Mouse (Mus musculus): ENCODE data around the gene Hist1h2bj. TPM values are rescaled to one million over a fixed set of nuclear protein-coding genes. Genes with fewer than 3 reads are reported as not detected.

Hist1h2bj gene
- 10 to 100 TPM; 12.5 to 16.9 TPM for total RNA-seq (2021)

DNA sequence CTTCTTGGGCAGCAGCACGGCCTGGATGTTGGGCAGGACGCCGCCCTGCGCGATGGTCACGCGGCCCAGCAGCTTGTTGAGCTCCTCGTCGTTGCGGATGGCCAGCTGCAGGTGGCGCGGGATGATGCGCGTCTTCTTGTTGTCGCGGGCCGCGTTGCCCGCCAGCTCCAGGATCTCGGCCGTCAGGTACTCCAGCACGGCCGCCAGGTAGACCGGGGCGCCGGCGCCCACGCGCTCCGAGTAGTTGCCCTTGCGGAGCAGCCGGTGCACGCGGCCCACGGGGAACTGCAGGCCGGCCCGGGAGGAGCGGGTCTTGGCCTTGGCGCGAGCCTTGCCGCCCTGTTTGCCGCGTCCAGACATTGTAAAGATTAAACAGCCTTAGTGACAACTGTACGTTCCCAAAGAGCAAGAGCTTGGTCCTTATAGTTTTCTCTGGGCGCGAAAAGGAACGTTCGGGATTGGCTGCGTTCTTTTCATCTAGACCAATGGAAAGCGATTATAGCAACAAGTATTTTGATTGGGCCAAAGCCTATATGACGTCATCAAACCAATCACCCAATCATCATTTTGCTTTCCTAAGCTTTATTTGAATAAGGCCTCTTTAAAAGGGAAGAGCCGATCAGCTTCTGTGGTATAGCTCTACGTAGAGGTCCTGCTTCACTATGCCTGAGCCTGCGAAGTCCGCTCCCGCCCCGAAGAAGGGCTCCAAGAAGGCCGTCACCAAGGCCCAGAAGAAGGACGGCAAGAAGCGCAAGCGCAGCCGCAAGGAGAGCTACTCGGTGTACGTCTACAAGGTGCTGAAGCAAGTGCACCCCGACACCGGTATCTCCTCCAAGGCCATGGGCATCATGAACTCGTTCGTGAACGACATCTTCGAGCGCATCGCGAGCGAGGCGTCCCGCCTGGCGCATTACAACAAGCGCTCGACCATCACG lies at the start of gene Hist1h2bj, which contains the start of gene Hist1h2ag:
Gene Hist1h2bj (plus strand): TSS at position 647 of the 935 bp plus-strand sequence.
Gene Hist1h2ag (minus strand): TSS at position 377 of the 935 bp plus-strand sequence.
- peak; percentile 82 to 87 for DNase-seq

DNA sequence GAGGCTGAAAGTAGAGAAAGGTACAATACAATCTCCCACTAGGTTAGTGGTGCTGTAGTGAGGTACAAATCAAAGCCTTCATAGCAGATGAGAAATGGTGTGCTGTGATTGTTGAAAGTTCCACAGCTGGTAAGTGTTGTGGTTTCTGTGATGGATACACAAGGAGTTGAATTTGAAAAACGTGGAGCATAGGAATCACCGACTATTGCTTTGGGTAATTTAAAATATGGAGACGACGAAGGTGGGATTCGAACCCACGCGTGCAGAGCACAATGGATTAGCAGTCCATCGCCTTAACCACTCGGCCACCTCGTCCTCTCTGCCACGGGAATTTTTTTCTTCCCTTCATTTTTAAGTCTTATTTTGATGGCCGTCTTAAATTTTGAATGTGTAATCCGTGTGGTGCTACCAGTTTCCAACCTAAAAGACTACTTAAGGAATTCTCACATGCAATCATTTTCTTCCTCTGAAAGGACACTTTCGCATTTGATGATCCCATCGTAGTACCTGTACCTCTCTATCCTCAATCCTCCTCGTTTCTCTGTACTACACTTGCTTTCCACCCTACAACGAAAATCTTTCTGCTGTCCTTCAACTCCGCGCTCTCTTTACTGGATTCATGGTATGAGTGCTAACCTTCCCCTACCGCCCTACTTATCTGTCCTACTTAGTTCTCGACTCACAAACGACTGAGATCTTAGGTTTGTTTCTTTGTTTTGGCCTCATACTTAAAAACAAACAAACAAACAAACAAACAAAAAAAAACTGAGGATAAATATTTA lies 48.9 kb upstream of the Hist1h2bj start:
- peak in 1 of 2 experiments; percentile 41 for DNase-seq

DNA sequence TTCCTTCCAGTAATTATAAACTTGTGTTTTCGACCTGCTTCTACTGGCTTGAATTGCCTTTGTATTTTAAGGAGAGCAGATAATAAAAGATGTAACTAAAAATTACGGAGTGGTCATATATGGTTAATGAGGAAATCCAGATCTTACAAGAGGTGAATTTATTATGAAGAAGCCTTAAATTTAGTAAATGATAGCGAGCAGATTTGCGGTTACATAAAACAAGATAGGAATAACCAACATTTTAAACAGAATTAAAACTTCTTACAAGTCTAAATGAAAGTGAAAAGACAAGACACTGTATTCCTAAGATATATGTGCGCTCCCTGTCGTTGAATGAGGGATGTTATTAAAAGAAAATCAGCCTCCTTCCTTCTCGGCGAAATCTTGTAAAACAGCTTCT lies 48.1 kb upstream of the Hist1h2bj start:
- DNase-seq = no peak

DNA sequence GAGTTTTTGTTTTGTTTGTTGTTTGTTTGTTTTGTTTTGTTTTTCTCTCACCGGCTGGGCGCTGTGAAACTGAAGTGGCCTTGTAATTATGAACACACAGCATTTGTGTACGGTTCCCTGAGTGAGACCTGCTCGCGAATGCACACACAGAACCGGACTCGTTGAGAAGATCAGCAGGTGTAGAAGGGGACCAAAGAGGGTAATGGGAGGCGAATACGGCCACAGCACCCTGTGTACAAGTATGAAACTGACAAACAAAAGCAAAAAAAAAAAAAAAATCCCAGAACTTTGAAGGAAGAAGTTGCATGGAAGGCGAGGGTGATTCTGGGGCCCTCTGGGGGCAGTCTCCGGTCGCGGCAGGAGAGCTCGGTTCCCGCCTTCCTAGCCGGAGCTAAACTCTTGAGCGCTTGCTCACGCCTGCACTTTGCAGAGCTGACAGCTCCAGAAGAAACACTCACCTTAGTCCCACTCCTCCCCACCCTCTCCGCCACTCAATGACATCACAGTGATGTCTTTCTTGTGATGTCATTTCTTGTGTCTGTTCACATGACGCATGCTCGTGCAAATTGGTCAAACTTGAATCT lies 47.6 kb upstream of the Hist1h2bj start:
- DNase-seq = no peak

DNA sequence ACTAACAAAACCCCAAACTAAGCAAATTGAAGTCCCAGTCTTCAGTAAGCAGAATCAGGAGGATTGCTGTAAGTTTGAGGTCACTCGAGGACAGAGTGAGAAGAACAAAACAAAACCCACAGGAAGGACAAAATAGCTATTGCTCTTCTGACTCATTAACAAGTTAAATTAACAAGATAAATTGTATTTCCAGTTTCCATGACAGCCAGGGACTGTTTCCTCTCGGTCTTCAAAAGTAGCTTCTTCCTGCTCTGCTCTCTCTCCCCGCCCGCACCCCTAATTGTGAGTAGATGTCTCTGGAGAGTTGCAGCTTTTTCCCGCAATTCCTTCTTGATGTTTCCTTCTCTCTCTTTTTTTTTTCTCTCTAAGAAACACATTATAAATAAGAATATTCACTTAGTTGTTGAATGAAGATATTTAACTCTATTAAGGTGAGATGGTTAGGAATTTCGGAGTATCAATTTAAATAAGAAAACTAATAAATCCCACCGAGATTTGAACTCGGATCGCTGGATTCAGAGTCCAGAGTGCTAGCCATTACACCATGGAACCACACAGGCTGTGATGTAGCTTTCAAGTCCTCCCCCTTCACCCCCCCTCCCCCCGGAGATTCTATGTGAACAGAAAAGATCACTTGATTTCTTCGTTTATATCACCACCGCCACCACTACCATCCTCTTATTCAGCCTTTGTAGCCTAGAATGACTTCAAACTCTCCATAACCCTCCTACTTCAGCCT lies 46.7 kb upstream of the Hist1h2bj start:
- DNase-seq = no peak

DNA sequence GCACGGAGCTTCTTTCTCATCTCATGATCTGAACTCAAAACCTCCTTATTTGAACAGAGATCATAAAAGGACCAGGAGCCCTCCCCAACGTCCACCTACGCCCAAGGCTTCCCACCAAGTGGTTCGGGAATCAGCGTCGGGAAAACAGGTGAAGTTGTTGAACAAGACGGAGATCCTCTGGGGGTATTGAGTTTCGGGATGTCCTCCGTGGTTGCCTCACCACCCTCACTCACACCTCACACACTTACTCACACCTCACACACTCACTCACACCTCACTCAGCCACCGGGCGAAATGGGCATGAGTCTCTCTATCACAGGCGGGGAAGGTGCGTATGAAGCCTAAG lies 46.2 kb upstream of the Hist1h2bj start:
- DNase-seq = no peak

DNA sequence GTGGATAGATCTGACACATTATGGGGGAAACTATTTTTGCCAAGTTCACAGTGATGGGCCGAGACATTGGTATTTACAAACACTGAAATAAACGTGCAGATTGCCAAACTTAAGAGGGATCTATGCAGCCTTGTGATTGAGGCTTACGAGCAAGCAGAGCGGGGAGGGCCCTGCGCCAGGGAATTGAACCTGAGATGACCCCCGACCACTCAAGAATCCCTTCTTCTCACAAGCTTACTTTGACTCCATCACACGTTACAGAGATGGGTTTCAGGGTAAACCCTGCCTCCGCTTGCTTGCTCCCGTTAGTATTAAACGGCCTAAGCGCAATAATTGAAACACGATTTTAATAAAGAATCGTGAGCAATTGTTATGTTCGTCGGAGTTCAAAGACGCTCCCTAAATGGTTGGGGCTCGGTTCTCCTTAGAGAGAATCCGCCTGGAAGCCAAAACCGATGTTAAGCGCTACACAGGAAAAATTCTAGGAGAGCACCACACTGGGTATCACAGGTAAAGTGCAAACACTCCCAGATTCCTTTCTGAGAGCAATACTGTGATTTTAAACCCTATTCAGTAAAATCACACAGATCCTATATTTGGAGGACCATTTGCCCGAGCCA lies 45.7 kb upstream of the Hist1h2bj start:
- DNase-seq = no peak

DNA sequence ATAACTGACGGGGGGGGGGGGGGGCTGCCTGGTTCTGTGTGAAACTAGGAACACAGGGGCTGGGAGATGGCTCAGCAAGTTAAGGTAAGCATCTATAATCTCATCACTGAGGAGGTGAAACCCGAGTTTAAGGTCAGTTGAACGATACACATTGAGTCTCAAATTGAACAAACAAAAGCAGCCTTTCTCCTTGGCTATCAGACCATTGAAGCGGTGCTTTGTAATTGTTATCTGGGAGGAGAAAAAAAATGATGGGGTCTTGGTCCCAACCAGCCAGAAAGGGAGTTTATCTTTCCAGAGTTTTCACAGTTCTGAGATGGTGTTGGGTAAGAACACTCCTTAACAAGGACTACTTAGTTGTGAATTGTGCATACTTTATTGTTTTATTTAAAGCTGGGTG lies 45.2 kb upstream of the Hist1h2bj start:
- no peak for DNase-seq

DNA sequence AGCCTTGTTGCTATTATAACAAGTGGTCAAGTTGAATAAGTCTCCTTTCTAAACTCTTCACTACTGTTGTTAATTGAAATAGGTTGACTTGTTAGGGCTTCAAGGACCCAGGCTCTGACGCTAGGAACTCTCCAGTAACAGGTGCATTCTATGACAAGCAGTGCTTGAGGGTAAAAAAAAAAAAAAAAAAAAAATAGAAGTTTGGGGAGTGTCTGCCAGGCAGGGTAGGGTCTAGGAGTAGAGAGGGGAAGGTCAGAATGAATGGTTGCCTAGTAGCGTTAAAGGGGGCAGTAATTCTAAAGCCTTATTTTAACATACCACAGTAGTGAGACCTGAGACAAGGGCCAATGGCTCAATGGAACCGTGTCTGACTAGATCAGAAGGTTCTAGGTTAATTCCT lies 44.6 kb upstream of the Hist1h2bj start:
- no peak for DNase-seq

DNA sequence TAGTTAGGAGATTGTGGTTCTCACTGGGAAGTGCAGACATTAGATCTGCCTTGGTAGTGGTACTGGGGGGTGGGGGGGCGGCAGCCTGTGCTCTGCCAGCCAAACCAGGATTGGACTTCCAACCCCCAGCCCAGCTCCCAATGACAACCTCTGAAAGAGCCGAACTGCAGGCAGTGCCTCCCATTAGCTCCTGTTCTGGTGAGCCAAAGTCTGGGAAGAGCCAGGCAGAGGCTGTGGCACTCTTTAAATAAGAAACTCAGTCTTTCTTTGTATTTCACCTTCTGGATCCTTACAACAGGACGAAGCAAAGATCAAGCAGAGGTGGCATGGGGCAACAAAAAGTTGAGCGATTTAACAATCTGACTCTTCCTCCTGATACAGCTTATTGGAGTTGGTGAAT lies 43.9 kb upstream of the Hist1h2bj start:
- no peak for DNase-seq

DNA sequence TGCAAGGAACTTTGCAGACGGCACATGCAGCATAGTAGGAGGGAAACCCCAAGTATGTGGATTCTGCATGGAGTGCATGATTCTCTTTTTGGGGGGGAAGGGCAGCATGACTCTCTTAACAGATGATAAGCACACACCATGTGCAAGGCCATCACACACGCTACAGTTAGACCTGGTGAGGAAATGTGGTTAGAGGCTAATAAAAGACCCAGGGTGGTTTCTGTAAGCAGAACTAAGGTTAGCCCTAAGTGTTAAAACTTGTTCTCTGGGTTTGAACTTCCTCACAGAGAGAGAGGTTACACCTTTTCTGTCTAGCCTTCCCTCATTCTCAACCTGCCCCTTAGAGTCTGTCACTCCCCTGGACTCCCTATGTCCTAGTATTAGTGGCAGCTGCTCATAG lies 41.7 kb upstream of the Hist1h2bj start:
- no peak for DNase-seq

DNA sequence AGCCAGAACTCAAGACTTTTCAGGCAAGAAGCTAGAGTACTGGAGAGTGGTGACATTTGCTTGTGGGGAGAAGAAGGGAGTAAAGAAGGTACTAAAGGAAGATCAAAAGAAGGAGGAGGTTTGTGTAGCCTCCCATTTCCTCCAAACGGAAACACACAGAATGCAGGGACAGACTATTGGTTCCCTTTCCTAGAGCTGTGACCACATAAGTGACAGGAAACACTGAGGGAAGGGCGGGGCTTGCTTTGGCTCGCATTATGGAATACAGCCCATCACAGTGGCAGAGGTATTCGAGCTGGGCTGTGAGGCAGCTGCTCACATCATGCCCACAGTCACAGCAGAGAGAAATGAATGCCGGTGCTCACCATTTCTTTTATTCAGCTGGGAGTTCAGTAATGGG lies 41.2 kb upstream of the Hist1h2bj start:
- DNase-seq = no peak

DNA sequence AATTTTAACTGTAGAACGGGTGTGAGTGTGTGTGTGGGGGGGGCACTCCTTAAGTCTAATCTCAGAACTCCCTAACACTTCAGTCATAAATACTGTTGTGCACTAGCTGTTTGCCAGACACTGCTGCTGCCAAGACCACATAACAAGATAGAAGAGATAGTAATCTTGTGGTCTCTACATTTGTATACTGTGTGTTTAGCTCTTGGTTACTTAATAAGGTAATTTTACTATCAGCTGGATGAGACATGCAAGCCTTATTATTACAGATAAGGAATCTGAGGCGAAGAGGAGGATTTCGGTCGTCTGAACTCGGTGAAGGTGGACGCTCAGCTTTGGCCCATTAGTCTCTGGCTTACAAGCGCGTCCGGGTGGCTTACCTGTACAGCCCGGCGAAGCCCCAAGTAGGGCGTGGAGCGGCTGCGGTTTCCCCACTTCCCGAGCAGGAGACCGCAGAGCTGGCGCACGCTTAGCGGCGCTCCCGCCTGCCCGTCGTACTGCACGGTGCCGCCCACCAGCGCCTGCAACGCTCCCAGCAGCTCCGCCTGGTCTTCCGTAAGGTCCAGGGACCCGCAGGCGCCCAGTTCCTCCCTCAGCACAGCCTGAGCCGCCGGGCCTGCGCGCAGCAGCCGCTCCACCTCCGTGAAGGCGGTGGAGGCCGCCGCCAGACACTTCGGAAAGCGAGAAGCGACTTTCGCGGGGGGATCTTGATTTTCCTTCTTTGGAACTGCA lies 37.2 kb upstream of the Hist1h2bj start:
- DNase-seq = peak in 1 of 2 experiments; percentile 34

DNA sequence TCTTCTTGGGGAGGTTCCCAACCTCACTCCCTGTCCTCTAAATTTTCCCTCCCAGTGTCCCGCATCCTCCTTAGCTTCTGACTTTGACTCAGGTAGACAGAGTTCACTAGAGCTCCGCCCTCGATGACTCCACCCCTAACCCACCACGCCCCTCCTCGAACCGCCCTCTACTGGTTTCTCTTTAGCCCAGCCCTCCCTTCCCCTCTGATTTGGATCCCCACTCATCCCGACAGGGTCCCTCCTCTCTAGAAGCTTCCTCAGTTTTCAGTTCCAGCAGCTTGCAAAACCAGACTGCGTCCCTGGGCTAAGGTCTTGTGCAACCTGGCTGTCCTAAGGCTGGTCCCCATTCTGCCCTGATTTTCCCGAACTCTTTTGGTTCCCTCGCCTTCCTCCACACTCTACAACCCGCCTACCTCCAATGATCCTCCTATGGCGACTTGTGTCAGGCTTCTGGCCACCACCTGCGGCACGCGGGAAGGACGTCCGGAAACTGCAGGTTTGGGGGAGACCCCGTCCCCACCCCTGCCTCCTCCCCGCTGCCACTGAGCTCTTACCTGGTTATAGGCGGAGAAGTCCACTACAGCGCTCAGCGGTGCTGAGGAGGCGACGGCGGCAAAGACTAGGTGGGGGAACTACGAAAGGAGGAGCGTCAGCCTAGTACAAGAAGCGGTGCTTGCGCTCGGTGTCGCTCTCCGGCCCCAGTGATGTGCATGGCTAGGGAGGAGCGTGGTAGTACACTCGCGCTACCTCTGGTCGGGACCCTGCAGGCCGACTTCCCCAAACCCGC lies 36.5 kb upstream of the Hist1h2bj start:
- peak in 1 of 2 experiments; percentile 32 for DNase-seq

DNA sequence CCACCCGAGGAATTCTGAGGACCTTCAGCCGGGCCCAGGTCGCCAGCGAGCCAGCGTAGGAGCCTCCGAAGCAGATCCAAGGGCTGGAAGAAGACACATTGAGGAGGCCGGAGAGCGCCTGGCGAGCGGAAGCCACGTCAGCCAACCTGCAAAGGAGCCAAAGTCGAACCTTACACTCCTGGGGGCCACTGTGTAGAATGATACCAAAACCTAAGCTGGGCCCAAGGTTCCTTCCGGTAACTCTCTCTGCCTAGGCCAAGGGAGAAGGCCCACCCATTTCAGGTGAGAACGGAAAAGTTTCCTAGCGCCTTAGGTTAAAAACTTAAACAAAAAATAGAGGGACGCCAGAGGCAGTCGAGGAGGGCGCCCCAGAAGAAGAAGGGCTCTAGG lies 35.9 kb upstream of the Hist1h2bj start:
- DNase-seq = no peak

DNA sequence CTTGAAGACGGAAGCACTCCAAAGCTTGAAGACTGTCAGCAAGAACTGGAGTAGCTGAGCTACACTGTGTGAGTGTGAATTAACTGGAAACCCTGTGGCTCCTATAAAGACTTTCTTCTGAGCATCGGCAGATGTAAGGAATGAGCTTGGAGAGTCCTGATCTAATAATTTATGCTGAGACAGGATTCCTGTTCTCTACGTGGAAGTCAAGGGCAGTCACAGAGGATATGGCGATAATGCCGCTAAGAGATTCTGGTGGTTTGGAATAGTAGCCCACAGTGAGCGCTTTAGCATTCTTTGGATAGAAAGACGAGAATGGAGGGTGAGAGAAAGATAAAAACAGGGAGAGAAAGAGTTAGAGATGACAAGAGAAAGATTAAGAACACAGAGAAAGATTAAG lies 35.1 kb upstream of the Hist1h2bj start:
- no peak for DNase-seq

DNA sequence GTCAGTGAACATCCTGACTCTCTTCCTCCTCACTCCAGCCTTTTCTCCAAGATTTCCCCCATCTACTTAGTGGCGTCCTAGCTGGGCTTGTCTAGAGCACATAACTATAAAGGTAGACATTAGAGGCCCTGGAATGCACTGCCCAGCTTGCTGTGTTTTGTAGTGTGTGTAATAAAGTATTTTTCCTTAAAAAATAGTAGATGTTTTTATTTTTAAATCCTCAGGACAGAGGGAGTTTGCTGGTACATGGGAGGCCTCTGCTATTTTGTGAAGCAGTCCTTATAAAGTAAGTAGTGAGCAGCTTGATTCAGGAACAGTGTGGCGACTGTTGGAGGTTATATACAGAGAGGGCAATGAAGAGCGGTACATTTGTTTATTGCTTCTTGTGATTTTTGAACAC lies 34.3 kb upstream of the Hist1h2bj start:
- DNase-seq = no peak

DNA sequence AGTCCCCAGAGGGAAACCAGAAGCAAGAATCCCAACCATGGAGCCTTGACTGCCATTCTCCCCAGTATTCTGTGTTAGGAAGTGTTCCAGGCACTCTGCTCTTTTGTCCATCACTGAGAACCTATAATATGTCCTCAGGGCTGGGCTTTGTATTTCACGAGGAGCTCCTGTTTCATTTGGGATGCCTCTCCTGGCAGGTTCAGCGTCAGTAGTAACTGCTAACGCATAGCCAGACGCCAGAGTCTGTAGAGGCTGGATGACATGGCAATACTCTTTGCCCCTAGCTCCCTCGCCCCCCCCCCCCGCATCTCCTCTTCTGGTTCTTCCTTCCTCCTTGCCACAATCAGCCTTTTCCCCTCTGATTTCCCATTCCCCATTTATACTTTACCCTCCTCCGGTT lies 33.4 kb upstream of the Hist1h2bj start, which contains the start of gene Prss16:
Gene Prss16 (minus strand): TSS at position 101 of the 400 bp plus-strand sequence.
- DNase-seq = no peak

DNA sequence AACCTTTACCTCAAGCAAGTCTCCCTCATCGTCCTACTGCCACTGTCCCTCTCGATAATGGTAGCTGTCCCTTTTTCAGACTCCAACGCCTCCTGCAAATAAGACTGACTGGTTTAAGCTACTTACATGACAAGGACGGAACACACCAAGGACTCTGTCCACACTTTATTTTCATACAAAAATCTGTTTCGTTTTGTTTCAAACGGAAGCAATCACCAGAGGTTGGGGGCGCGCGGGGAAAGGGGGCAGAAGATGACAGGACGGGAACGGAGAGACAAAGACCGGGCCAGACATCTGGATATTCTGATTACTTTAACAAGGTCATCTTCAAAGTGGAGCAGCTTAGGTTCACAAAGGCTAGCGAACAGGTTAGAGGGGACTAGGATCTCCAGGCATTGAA lies 29.3 kb upstream of the Hist1h2bj start:
- DNase-seq = no peak

DNA sequence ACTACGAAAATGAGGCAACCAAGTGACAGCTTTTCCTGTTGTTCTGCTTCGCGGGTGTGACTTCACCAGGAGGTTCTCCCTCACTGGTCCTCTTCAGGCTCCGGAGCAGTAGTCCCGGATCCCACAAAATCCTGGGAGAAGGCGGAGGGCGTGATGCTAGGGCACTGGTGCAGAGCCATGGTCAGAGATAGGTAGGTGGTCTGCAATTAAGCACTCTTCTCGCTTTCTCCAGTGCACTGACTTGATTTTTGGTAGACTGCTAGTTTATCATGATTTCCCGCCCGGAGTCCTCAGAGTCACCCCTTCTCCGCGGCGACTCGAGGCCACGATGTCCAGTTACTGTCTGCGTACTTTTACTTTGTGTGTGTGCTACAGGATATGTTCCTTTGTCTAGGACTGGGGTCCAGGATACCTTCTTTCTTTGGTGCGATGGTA lies 28.6 kb upstream of the Hist1h2bj start:
- DNase-seq = no peak

Measured in layer of hippocampus, postnatal 36 days (tissue).